Mouse (Mus musculus) stomach, embryonic 14.5 days (tissue): ENCODE measurements around the gene Nyx. TPM values are rescaled to one million over a fixed set of nuclear protein-coding genes. Genes with fewer than 3 reads are reported as not detected.
"Not testable (repeated sequence)": the region's sequence is repeated elsewhere in the genome, so short reads cannot be mapped to it uniquely, and the experiment has no call there.

Source experiments
- ATAC-seq: fragments of 200-750 bp; cut with Nextera tagmentation; 2 replicates; pipeline ENCODE4 v1.8.0; 2017; ENCODE audit warnings: low read depth, moderate TSS enrichment; ENCODE audit not compliant: insufficient number of reproducible peaks, insufficient read depth, low FRiP score
- H3K27ac ChIP-seq: fragments of 300-500 bp; sonication (generic); 2 replicates; pipeline ENCODE4 v1.5.1; 2014; ENCODE audit warnings: mild to moderate bottlenecking, low read length, moderate library complexity, mixed read lengths
- H3K27me3 ChIP-seq: fragments of 300-500 bp; sonication (generic); 2 replicates; pipeline ENCODE4 v1.6.1; 2014; ENCODE audit warnings: low read length, control low read depth, mixed read lengths; ENCODE audit not compliant: control insufficient read depth, insufficient read depth
- H3K36me3 ChIP-seq: fragments of 300-500 bp; sonication (generic); 2 replicates; pipeline ENCODE4 v1.6.1; 2014; ENCODE audit warnings: mild to moderate bottlenecking, control low read depth, low read length, moderate library complexity, mixed read lengths; ENCODE audit not compliant: control insufficient read depth, insufficient read depth
- H3K4me1 ChIP-seq: fragments of 300-500 bp; sonication (generic); 2 replicates; pipeline ENCODE4 v1.6.1; 2014; ENCODE audit warnings: low read length, control low read depth, mixed read lengths; ENCODE audit not compliant: control insufficient read depth, insufficient read depth
- H3K4me2 ChIP-seq: fragments of 300-500 bp; sonication (generic); replicated peaks from 2 replicates; pipeline ENCODE4 v1.6.1; 2014; ENCODE audit warnings: low read depth, low read length, control low read depth
- H3K4me3 ChIP-seq: fragments of 300-500 bp; sonication (generic); 2 replicates; pipeline ENCODE4 v1.5.1; 2014; ENCODE audit warnings: low read depth, low read length, control low read depth
- H3K9ac ChIP-seq: fragments of 300-500 bp; sonication (generic); replicated peaks from 2 replicates; pipeline ENCODE4 v1.6.1; 2014; ENCODE audit warnings: low read depth, mild to moderate bottlenecking, control low read depth, low read length, moderate library complexity, mixed read lengths
- H3K9me3 ChIP-seq: fragments of 300-500 bp; sonication (generic); 2 replicates; pipeline ENCODE4 v1.6.1; 2016; ENCODE audit warnings: low read depth, low read length, control low read depth; ENCODE audit not compliant: control insufficient read depth
- WGBS: fragments of 180-500 bp; shearing (Covaris S2); extraction: QIAGEN DNeasy Blood & Tissue Kit; methylation state at CpG from one replicate; pipeline ENCODE4 v1.1.7; 2014; 5-methylcytosine and 5-hydroxymethylcytosine counted together
- polyA plus RNA-seq: library from polyadenylated mRNA; unstranded; fragments of >200 nt; fragmentation: Nextera tagmentation; extraction: Ambion mirVana; gene quantifications from 2 replicates; pipeline ENCODE4 v1.2.1, GENCODE M21; 2014

The Nyx gene
- polyA plus RNA-seq = not detected in 2 replicates

GRCm38 (mm10) chrX:13465810-13466209 is at the start of gene Nyx:
Gene Nyx (plus strand): TSS chrX:13466110.
- H3K4me2 ChIP-seq = no peak within 1 kb of the TSS
- no peak within 1 kb of the TSS for H3K4me3 ChIP-seq
- H3K9ac ChIP-seq = no peak within 1 kb of the TSS
- no peaks in the 10 kb centered on the region for H3K4me1 ChIP-seq
- ATAC-seq = no peak
- H3K9me3 ChIP-seq = no peaks in the 10 kb centered on the region
- no peaks in the 10 kb centered on the region for H3K27me3 ChIP-seq
- H3K27ac ChIP-seq = no peak within 1 kb of the TSS
- no peaks in the 10 kb centered on the region for H3K36me3 ChIP-seq
- 80% methylated on average over 3 of the region's 3 CpGs for WGBS

GRCm38 (mm10) chrX:13422047-13422446 is 43.9 kb upstream of the Nyx start:
- no peak for ATAC-seq
- Histone ChIP-seq H3K4me1 (no peaks in the 10 kb centered on the region), H3K4me3 (no peak overlapping the region), H3K4me2 (no peak overlapping the region), H3K27me3 (0 out of 2 replicates have a peak, but pooled peaks cover 2% of the 10 kb centered on the region), H3K9ac (no peak overlapping the region), H3K27ac (no peak overlapping the region), H3K9me3 (no peaks in the 10 kb centered on the region), H3K36me3 (no peaks in the 10 kb centered on the region)
- 68% methylated on average over 4 of the region's 4 CpGs for WGBS

- H3K36me3 ChIP-seq = no peaks in the 10 kb centered on the region
- H3K4me2 ChIP-seq = no peak overlapping the region
- H3K9ac ChIP-seq = no peak overlapping the region
- no peaks in the 10 kb centered on the region for H3K4me1 ChIP-seq
- H3K4me3 ChIP-seq = no peak overlapping the region
- no peaks in the 10 kb centered on the region for H3K27me3 ChIP-seq
- 63% methylated on average over 6 of the region's 6 CpGs for WGBS
- no peaks in the 10 kb centered on the region for H3K9me3 ChIP-seq
- no peak for ATAC-seq
- no peak overlapping the region for H3K27ac ChIP-seq
Measured at GRCm38 (mm10) chrX:13431421-13431820, 34.5 kb upstream of the Nyx start.

- not testable (repeated sequence) for ATAC-seq
Measured at GRCm38 (mm10) chrX:13436042-13436441, 29.9 kb upstream of the Nyx start.

GRCm38 (mm10) chrX:13456544-13456943 is 9.4 kb upstream of the Nyx start:
- H3K36me3 ChIP-seq, H3K4me2 ChIP-seq, H3K27me3 ChIP-seq, H3K9ac ChIP-seq, H3K27ac ChIP-seq, ATAC-seq, H3K4me1 ChIP-seq, H3K9me3 ChIP-seq, H3K4me3 ChIP-seq: not testable (repeated sequence)
- 83% methylated on average over 9 of the region's 9 CpGs for WGBS

More at GRCm38 (mm10) chrX:13436042-13436441, 29.9 kb upstream of the Nyx start:
- not testable (repeated sequence) for H3K27ac ChIP-seq, H3K9ac ChIP-seq, H3K4me2 ChIP-seq, H3K9me3 ChIP-seq, H3K36me3 ChIP-seq, H3K4me3 ChIP-seq, H3K27me3 ChIP-seq, H3K4me1 ChIP-seq
- 91% methylated on average over 2 of the region's 2 CpGs for WGBS

- ATAC-seq = no peak
- 89% methylated on average over 1 of the region's 1 CpGs for WGBS
- H3K4me2 ChIP-seq = no peak overlapping the region
- no peak overlapping the region for H3K9ac ChIP-seq
- H3K36me3 ChIP-seq = no peaks in the 10 kb centered on the region
- no peak overlapping the region for H3K4me3 ChIP-seq
- H3K4me1 ChIP-seq = no peaks in the 10 kb centered on the region
- H3K9me3 ChIP-seq = no peaks in the 10 kb centered on the region
- H3K27me3 ChIP-seq = no peaks in the 10 kb centered on the region
- no peak overlapping the region for H3K27ac ChIP-seq
Measured at GRCm38 (mm10) chrX:13458766-13459165, 7.1 kb upstream of the Nyx start.

- Histone ChIP-seq H3K27ac (peak overlapping the region; percentile 61; the same call in 1 of the 2 replicates), H3K4me1 (no peaks in the 10 kb centered on the region), H3K9ac (peak overlapping the region; percentile 25), H3K36me3 (no peaks in the 10 kb centered on the region), H3K4me2 (peak overlapping the region; percentile 41), H3K9me3 (no peaks in the 10 kb centered on the region), H3K4me3 (peak overlapping the region; percentile 31), H3K27me3 (no peaks in the 10 kb centered on the region)
- WGBS = 21% methylated on average over 45 of the region's 46 CpGs
- ATAC-seq = peak; percentile 95
Measured at GRCm38 (mm10) chrX:13461266-13462261, 4.3 kb upstream of the Nyx start.

- H3K27ac ChIP-seq = no peak overlapping the region
- H3K27me3 ChIP-seq = no peaks in the 10 kb centered on the region
- H3K4me3 ChIP-seq = no peak overlapping the region
- H3K4me2 ChIP-seq = no peak overlapping the region
- no peaks in the 10 kb centered on the region for H3K9me3 ChIP-seq
- no peak for ATAC-seq
- H3K9ac ChIP-seq = no peak overlapping the region
- no peaks in the 10 kb centered on the region for H3K4me1 ChIP-seq
- no peaks in the 10 kb centered on the region for H3K36me3 ChIP-seq
- 63% methylated on average over 2 of the region's 2 CpGs for WGBS
Measured at GRCm38 (mm10) chrX:13462982-13463517, 2.9 kb upstream of the Nyx start.
